Mouse (Mus musculus) thymus, adult 2 months (tissue): ENCODE data around the gene Borcs6. TPM values are rescaled to one million over a fixed set of nuclear protein-coding genes. Genes with fewer than 3 reads are reported as not detected.
"Not testable (repeated sequence)": the region's sequence is repeated elsewhere in the genome, so short reads cannot be mapped to it uniquely, and the experiment has no call there.

Experiments
- DNase-seq: peaks from one replicate; pipeline ENCODE4 v3.0.0; 2021
- H3K27ac ChIP-seq: fragments of 200-500 bp; 2 replicates; pipeline ENCODE4 v1.5.1; 2012; ENCODE audit warnings: low read length, control low read depth; ENCODE audit not compliant: control insufficient read depth, insufficient read depth
- H3K27me3 ChIP-seq: fragments of 200-500 bp; 2 replicates; pipeline ENCODE4 v1.6.1; 2012; ENCODE audit warnings: mild to moderate bottlenecking, low read length, moderate library complexity, mixed read lengths; ENCODE audit not compliant: control insufficient read depth, insufficient read depth
- H3K36me3 ChIP-seq: fragments of 200-500 bp; 2 replicates; pipeline ENCODE4 v1.6.1; 2012; ENCODE audit warnings: mild to moderate bottlenecking, low read length, moderate library complexity; ENCODE audit not compliant: control insufficient read depth, insufficient read depth
- H3K4me1 ChIP-seq: fragments of 200-500 bp; replicated peaks from 2 replicates; pipeline ENCODE4 v1.6.1; 2012; ENCODE audit warnings: low read length; ENCODE audit not compliant: control insufficient read depth, insufficient read depth
- H3K4me3 ChIP-seq: fragments of 200-500 bp; 2 replicates; pipeline ENCODE4 v1.5.1; 2012; ENCODE audit warnings: mild to moderate bottlenecking, low read length, control low read depth, moderate library complexity; ENCODE audit not compliant: control insufficient read depth, insufficient read depth
- CTCF ChIP-seq: fragments of 200-500 bp; IDR thresholded peaks from 2 replicates; pipeline ENCODE4 v1.5.1; 2012; ENCODE audit warnings: mild to moderate bottlenecking, control low read depth, low read length, moderate library complexity, borderline replicate concordance; ENCODE audit not compliant: control insufficient read depth, poor library complexity, insufficient read depth; ENCODE audit errors: extremely low read depth
- POLR2A ChIP-seq: fragments of 200-500 bp; IDR thresholded peaks from 2 replicates; pipeline ENCODE4 v1.6.1; 2012; ENCODE audit warnings: mild to moderate bottlenecking, low read length, control low read depth, moderate library complexity; ENCODE audit not compliant: control insufficient read depth, poor library complexity, insufficient read depth; ENCODE audit errors: extremely low read depth
- WGBS: fragments of 180-500 bp; shearing (Covaris S2); methylation state at CpG from one replicate; pipeline ENCODE4 v1.1.7; 2018; 5-methylcytosine and 5-hydroxymethylcytosine counted together
- polyA plus RNA-seq: library from polyadenylated mRNA; depleted of rRNA; stranded (reverse); fragments of >200 nt; gene quantifications from 2 replicates; pipeline ENCODE4 v1.2.3, GENCODE M21; 2012; rRNA removed

The Borcs6 gene
- polyA plus RNA-seq = 18.0 TPM in 2 replicates

- peak; percentile 94 for DNase-seq
- peak; percentile 44; the same call in 1 of the 2 replicates for TF ChIP-seq CTCF
- TF ChIP-seq POLR2A = peak; percentile 86
- H3K27me3 ChIP-seq = no peaks in the 10 kb centered on the region
- H3K36me3 ChIP-seq = no peaks in the 10 kb centered on the region
- peaks cover 27% of the 10 kb centered on the region for H3K4me1 ChIP-seq
- 0% methylated on average over 64 of the region's 64 CpGs for WGBS
- peak within 1 kb of the TSS; percentile 92 for H3K4me3 ChIP-seq
- peak within 1 kb of the TSS; percentile 75 for H3K27ac ChIP-seq
Observed at GRCm38 (mm10) chr11:69059357-69059974, at the start of gene Borcs6. TSS of gene Borcs6 (plus strand) at chr11:69059717.

DNA sequence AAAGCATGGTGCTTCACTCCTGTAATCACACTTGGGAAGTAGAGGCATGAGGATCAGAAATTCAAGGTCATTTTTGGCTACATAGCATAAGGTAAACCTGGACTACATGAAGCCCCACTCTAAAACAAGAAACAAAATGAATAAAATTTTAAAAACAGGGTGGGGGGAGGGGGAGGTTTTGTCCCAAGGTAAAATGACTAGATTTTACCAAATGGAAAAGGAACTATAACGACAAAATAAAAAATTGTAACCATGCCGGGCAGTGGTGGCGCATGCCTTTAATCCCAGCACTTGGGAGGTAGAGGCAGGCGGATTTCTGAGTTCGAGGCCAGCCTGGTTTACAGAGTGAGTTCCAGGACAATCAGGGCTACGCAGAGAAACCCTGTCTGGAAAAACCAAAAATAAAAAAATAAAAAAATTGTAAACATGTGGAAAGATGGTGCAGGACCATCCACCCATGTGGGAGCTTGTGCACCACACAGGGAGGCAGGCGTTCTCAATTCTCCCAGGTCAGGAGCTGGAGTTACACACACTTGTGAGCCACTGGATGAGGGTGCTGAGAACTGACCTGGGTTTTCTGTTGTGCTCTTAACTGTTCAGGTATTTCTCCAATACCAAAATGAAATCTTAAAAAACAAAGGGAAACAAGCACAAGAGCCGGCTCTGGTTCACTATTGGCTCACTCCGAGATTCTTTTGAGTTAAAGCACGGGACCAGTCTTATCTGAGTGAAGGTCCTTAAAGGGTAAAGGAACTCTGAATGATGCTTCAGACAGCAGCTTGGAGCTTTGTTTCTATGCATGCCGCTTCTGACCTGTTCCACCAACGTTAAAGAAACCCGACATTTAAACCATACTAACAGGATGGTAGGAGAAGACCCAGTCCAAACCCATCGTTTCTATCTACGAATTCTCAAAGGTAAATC is 48.9 kb upstream of the Borcs6 start:
- 94% methylated on average over 15 of the region's 15 CpGs for WGBS
- TF ChIP-seq CTCF (no peak), POLR2A (no peak)
- no peak overlapping the region for H3K27ac ChIP-seq
- no peak for DNase-seq
- H3K27me3 ChIP-seq = no peaks in the 10 kb centered on the region
- peaks cover 2% of the 10 kb centered on the region for H3K4me1 ChIP-seq
- H3K36me3 ChIP-seq = no peaks in the 10 kb centered on the region
- no peak overlapping the region for H3K4me3 ChIP-seq

DNA sequence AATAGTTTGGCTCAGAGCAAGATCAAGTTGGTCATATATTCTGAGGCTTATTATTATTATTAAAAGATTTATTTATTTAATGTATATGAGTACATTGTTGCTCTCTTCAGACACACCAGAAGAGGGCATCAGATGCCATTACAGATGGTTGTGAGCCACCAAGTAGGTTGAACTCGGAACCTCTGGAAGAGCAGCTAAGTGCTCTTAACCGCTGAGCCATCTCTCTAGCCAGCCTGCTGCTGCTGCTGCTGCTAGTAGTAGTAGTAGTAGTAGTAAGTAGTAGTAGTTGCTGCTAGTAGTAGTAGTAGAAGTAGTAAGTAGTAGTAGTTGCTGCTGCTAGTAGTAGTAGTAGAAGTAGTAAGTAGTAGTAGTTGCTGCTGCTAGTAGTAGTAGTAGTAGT is 48.1 kb upstream of the Borcs6 start:
- not testable (repeated sequence) for H3K4me3 ChIP-seq, DNase-seq, H3K27me3 ChIP-seq, H3K4me1 ChIP-seq, H3K36me3 ChIP-seq, H3K27ac ChIP-seq
- 52% methylated on average over 2 of the region's 2 CpGs for WGBS

DNA sequence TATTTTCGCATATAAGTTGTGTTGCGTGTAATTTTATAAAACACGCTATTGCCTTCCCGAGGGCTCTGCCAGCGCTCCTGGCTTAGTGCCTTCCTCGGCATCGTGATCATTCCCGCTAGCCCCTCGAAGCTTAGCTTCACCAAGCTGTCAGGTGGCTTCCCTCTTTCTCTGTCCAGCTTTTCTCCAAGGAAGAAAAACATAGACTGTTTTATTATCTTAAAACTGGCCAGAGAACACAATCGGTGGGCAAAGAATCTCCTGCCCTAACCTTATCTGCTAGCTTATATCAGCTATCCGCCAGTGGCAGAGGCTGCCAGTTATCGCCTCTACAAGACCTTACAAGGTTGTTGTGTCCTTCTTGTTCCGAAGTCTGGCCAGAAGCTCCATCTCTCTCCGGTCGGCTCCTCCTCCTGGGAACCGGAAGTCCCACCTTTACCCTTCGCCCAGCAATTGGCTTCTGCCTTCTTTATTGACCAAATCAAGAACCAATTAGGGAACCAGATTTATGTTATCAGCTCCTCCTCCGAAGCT is 47.4 kb upstream of the Borcs6 start:
- H3K4me1 ChIP-seq = peaks cover 4% of the 10 kb centered on the region
- H3K27ac ChIP-seq = peak overlapping the region; percentile 78
- H3K4me3 ChIP-seq = peak overlapping the region; percentile 72
- under 1% methylated on average over 18 of the region's 18 CpGs for whole genome bisulfite sequencing
- H3K36me3 ChIP-seq = no peaks in the 10 kb centered on the region
- TF ChIP-seq POLR2A (peak; percentile 36; the same call in 1 of the 2 replicates), CTCF (no peak)
- peak; percentile 83 for DNase-seq
- no peaks in the 10 kb centered on the region for H3K27me3 ChIP-seq

GRCm38 (mm10) chr11:69015644-69016441 is 43.7 kb upstream of the Borcs6 start, which contains the start of gene Ctc1:
TSS of gene Ctc1 (plus strand) at chr11:69015911.
- 1% methylated on average over 38 of the region's 38 CpGs for WGBS
- Histone ChIP-seq H3K27me3 (no peaks in the 10 kb centered on the region), H3K4me3 (peak within 1 kb of the TSS; percentile 83), H3K4me1 (peaks cover 5% of the 10 kb centered on the region), H3K27ac (peak within 1 kb of the TSS; percentile 60; the same call in 1 of the 2 replicates), H3K36me3 (no peaks in the 10 kb centered on the region)
- peak; percentile 91 for DNase-seq
- TF ChIP-seq CTCF (peak; percentile 83; the same call in 1 of the 2 replicates), POLR2A (peak; percentile 81)

DNA sequence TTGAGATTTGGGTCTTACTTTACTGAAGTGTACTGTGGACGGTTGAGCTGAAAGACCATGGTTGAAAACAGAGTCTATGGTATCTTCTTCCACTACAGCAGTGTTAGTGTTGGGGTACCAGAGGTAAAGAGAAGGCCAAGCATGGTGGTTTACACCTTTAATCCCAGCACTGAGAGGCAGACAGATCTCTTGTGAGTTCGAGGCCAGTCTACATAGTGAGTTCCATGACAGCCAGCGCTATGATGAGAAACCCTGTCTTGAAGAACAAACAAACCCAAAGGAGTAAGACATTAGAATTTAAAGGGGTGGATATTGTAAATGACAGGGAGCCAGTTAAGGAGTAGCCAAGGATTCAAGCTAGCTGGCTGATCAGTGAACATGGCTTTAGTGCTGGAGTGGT is 42.8 kb upstream of the Borcs6 start:
- Histone ChIP-seq H3K27ac (no peak overlapping the region), H3K27me3 (no peaks in the 10 kb centered on the region), H3K4me1 (peaks cover 3% of the 10 kb centered on the region; the same call in 1 of the 2 replicates), H3K36me3 (no peaks in the 10 kb centered on the region; the same call in 1 of the 2 replicates), H3K4me3 (no peak overlapping the region)
- 66% methylated on average over 3 of the region's 3 CpGs for WGBS
- DNase-seq = no peak
- TF ChIP-seq POLR2A = no peak
- no peak for TF ChIP-seq CTCF
